Comparison of ENCODE assay signal across 46 mouse cellular contexts in genomic region chr4:88888236-88888635, GRCm38 (mm10). TPM values are rescaled to one million over a fixed set of nuclear protein-coding genes. Genes with fewer than 3 reads are reported as not detected.
"Had no signal": no experiment of that assay in that cellular context is flagged by ENCODE, and none has a peak within 500 bp of the region (broad histone marks: within the 10 kb centered on the region; RNA-seq: fewer than 3 reads in every experiment).

No protein-coding gene starts in this region.

- H3K36me3 ChIP-seq: limb, embryonic 10.5 days; limb, embryonic 12.5 days; limb, embryonic 13.5 days; limb, embryonic 15.5 days; liver, embryonic 12.5 days; liver, embryonic 13.5 days; liver, embryonic 15.5 days; lung, embryonic 15.5 days; midbrain, embryonic 10.5 days; midbrain, embryonic 12.5 days; midbrain, embryonic 13.5 days; midbrain, embryonic 15.5 days; neural tube, embryonic 12.5 days had no signal

- H3K27me3 ChIP-seq: limb, embryonic 12.5 days; limb, embryonic 13.5 days; limb, embryonic 15.5 days; liver, embryonic 12.5 days; liver, embryonic 13.5 days; liver, embryonic 15.5 days; lung, embryonic 15.5 days; megakaryocyte, embryonic 14.5 days; midbrain, embryonic 12.5 days; midbrain, embryonic 13.5 days; midbrain, embryonic 15.5 days; neural tube, embryonic 12.5 days had no signal

- H3K9me3 ChIP-seq: limb, embryonic 10.5 days; limb, embryonic 12.5 days; limb, embryonic 13.5 days; limb, embryonic 15.5 days; liver, embryonic 12.5 days; liver, embryonic 13.5 days; liver, embryonic 15.5 days; lung, embryonic 15.5 days; megakaryocyte, embryonic 14.5 days; midbrain, embryonic 10.5 days; midbrain, embryonic 12.5 days; midbrain, embryonic 13.5 days; midbrain, embryonic 15.5 days; neural tube, embryonic 12.5 days had no signal

- H3K4me1 ChIP-seq: limb, embryonic 10.5 days; limb, embryonic 12.5 days; limb, embryonic 13.5 days; limb, embryonic 15.5 days; liver, embryonic 12.5 days; liver, embryonic 13.5 days; liver, embryonic 15.5 days; lung, embryonic 15.5 days; midbrain, embryonic 10.5 days; midbrain, embryonic 12.5 days; midbrain, embryonic 13.5 days; midbrain, embryonic 15.5 days; neural tube, embryonic 12.5 days had no signal

- H3K9ac ChIP-seq: limb, embryonic 12.5 days; limb, embryonic 13.5 days; limb, embryonic 15.5 days; liver, embryonic 12.5 days; liver, embryonic 13.5 days; liver, embryonic 14.5 days; liver, embryonic 15.5 days; liver, postnatal 0 days; lung, embryonic 14.5 days; lung, embryonic 15.5 days; midbrain, embryonic 12.5 days; midbrain, embryonic 13.5 days; midbrain, embryonic 15.5 days; neural tube, embryonic 12.5 days had no signal

- H3K4me2 ChIP-seq: limb, embryonic 12.5 days; limb, embryonic 13.5 days; limb, embryonic 15.5 days; liver, embryonic 11.5 days; liver, embryonic 12.5 days; liver, embryonic 13.5 days; liver, embryonic 15.5 days; lung, embryonic 14.5 days; lung, embryonic 15.5 days; midbrain, embryonic 11.5 days; midbrain, embryonic 12.5 days; midbrain, embryonic 13.5 days; midbrain, embryonic 15.5 days; neural tube, embryonic 12.5 days had no signal

- H3K4me3 ChIP-seq: limb, embryonic 10.5 days; limb, embryonic 12.5 days; limb, embryonic 13.5 days; limb, embryonic 15.5 days; liver, embryonic 12.5 days; liver, embryonic 13.5 days; liver, embryonic 15.5 days; lung, embryonic 15.5 days; megakaryocyte, embryonic 14.5 days; midbrain, embryonic 10.5 days; midbrain, embryonic 12.5 days; midbrain, embryonic 13.5 days; midbrain, embryonic 15.5 days; myocyte; neural tube, embryonic 12.5 days had no signal

- DNase-seq: left cerebral cortex, postnatal 4 days; liver; liver, embryonic 13.5 days; liver, postnatal 0 days; lung, adult 18-20 months; lung, adult 2 months; lung, embryonic 14.5 days; lung, postnatal 10 days; lung, postnatal 14 days; lung, postnatal 36 days; lung, postnatal 4 days; midbrain, embryonic 14.5 days had no signal

- ATAC-seq: liver, embryonic 12.5 days; liver, postnatal 0 days; lung, postnatal 0 days; midbrain, embryonic 13.5 days; midbrain, embryonic 15.5 days had no signal

- H3K27ac ChIP-seq: limb, embryonic 10.5 days; limb, embryonic 12.5 days; limb, embryonic 13.5 days; limb, embryonic 15.5 days; liver, embryonic 12.5 days; liver, embryonic 13.5 days; liver, embryonic 14.5 days; liver, embryonic 15.5 days; lung, embryonic 15.5 days; macrophage; midbrain, embryonic 10.5 days; midbrain, embryonic 12.5 days; midbrain, embryonic 13.5 days; midbrain, embryonic 15.5 days; neural tube, embryonic 12.5 days had no signal

RNA-seq across cellular contexts. Expression of gene Ifne, which starts 8.2 kb away (rescaled TPM):
- total RNA-seq: left cerebral cortex, postnatal 10 days; left cerebral cortex, postnatal 14 days; left cerebral cortex, postnatal 25 days; left cerebral cortex, postnatal 36 days; left cerebral cortex, postnatal 4 days; liver, adult 2 months; megakaryocyte progenitor cell, adult 5-6 weeks; megakaryocyte, adult 5-6 weeks; megakaryocyte-erythroid progenitor cell, adult 5-6 weeks; midbrain, postnatal 0 days; monocyte, adult 5-6 weeks had no signal
- polyA plus RNA-seq: limb, embryonic 10.5 days; limb, embryonic 11.5 days; limb, embryonic 12.5 days; limb, embryonic 13.5 days; limb, embryonic 14.5 days; limb, embryonic 15.5 days; liver, adult 2 months; liver, embryonic 11.5 days; liver, embryonic 12.5 days; liver, embryonic 13.5 days; liver, embryonic 14.5 days; liver, embryonic 15.5 days; liver, embryonic 16.5 days; liver, postnatal 0 days; lung, adult 2 months; lung, embryonic 14.5 days; lung, embryonic 15.5 days; lung, embryonic 16.5 days; lung, postnatal 0 days; macrophage; midbrain, embryonic 10.5 days; midbrain, embryonic 11.5 days; midbrain, embryonic 12.5 days; midbrain, embryonic 13.5 days; midbrain, embryonic 14.5 days; midbrain, embryonic 15.5 days; midbrain, postnatal 0 days; myocyte; neural tube, embryonic 11.5 days; neural tube, embryonic 12.5 days had no signal

RNA-seq across cellular contexts. Expression of gene Ifna1, which starts 38.3 kb away (rescaled TPM):
- total RNA-seq: left cerebral cortex, postnatal 10 days; left cerebral cortex, postnatal 14 days; left cerebral cortex, postnatal 25 days; left cerebral cortex, postnatal 36 days; left cerebral cortex, postnatal 4 days; liver, adult 2 months; megakaryocyte progenitor cell, adult 5-6 weeks; megakaryocyte, adult 5-6 weeks; megakaryocyte-erythroid progenitor cell, adult 5-6 weeks; midbrain, postnatal 0 days; monocyte, adult 5-6 weeks had no signal
- polyA plus RNA-seq: limb, embryonic 10.5 days; limb, embryonic 11.5 days; limb, embryonic 12.5 days; limb, embryonic 13.5 days; limb, embryonic 14.5 days; limb, embryonic 15.5 days; liver, adult 2 months; liver, embryonic 11.5 days; liver, embryonic 12.5 days; liver, embryonic 13.5 days; liver, embryonic 14.5 days; liver, embryonic 15.5 days; liver, embryonic 16.5 days; liver, postnatal 0 days; lung, adult 2 months; lung, embryonic 14.5 days; lung, embryonic 15.5 days; lung, embryonic 16.5 days; lung, postnatal 0 days; macrophage; midbrain, embryonic 10.5 days; midbrain, embryonic 11.5 days; midbrain, embryonic 12.5 days; midbrain, embryonic 13.5 days; midbrain, embryonic 14.5 days; midbrain, embryonic 15.5 days; midbrain, postnatal 0 days; myocyte; neural tube, embryonic 11.5 days; neural tube, embryonic 12.5 days had no signal

RNA-seq across cellular contexts. Expression of gene Ifna4, which starts 46.6 kb away (rescaled TPM):
- total RNA-seq: left cerebral cortex, postnatal 10 days; left cerebral cortex, postnatal 14 days; left cerebral cortex, postnatal 25 days; left cerebral cortex, postnatal 36 days; left cerebral cortex, postnatal 4 days; liver, adult 2 months; megakaryocyte progenitor cell, adult 5-6 weeks; megakaryocyte, adult 5-6 weeks; megakaryocyte-erythroid progenitor cell, adult 5-6 weeks; midbrain, postnatal 0 days; monocyte, adult 5-6 weeks had no signal
- polyA plus RNA-seq: limb, embryonic 10.5 days; limb, embryonic 11.5 days; limb, embryonic 12.5 days; limb, embryonic 13.5 days; limb, embryonic 14.5 days; limb, embryonic 15.5 days; liver, adult 2 months; liver, embryonic 11.5 days; liver, embryonic 12.5 days; liver, embryonic 13.5 days; liver, embryonic 14.5 days; liver, embryonic 15.5 days; liver, embryonic 16.5 days; liver, postnatal 0 days; lung, adult 2 months; lung, embryonic 14.5 days; lung, embryonic 15.5 days; lung, embryonic 16.5 days; lung, postnatal 0 days; macrophage; midbrain, embryonic 10.5 days; midbrain, embryonic 11.5 days; midbrain, embryonic 12.5 days; midbrain, embryonic 13.5 days; midbrain, embryonic 14.5 days; midbrain, embryonic 15.5 days; midbrain, postnatal 0 days; myocyte; neural tube, embryonic 11.5 days; neural tube, embryonic 12.5 days had no signal

RNA-seq across cellular contexts. Expression of gene Ifna5, which starts 52.9 kb away (rescaled TPM):
- total RNA-seq: left cerebral cortex, postnatal 10 days; left cerebral cortex, postnatal 14 days; left cerebral cortex, postnatal 25 days; left cerebral cortex, postnatal 36 days; left cerebral cortex, postnatal 4 days; liver, adult 2 months; megakaryocyte progenitor cell, adult 5-6 weeks; megakaryocyte, adult 5-6 weeks; megakaryocyte-erythroid progenitor cell, adult 5-6 weeks; midbrain, postnatal 0 days; monocyte, adult 5-6 weeks had no signal
- polyA plus RNA-seq: limb, embryonic 10.5 days; limb, embryonic 11.5 days; limb, embryonic 12.5 days; limb, embryonic 13.5 days; limb, embryonic 14.5 days; limb, embryonic 15.5 days; liver, adult 2 months; liver, embryonic 11.5 days; liver, embryonic 12.5 days; liver, embryonic 13.5 days; liver, embryonic 14.5 days; liver, embryonic 15.5 days; liver, embryonic 16.5 days; liver, postnatal 0 days; lung, adult 2 months; lung, embryonic 14.5 days; lung, embryonic 15.5 days; lung, embryonic 16.5 days; lung, postnatal 0 days; macrophage; midbrain, embryonic 10.5 days; midbrain, embryonic 11.5 days; midbrain, embryonic 12.5 days; midbrain, embryonic 13.5 days; midbrain, embryonic 14.5 days; midbrain, embryonic 15.5 days; midbrain, postnatal 0 days; myocyte; neural tube, embryonic 11.5 days; neural tube, embryonic 12.5 days had no signal
